Mouse (Mus musculus): Measurements from ENCODE around the gene Itgb8. TPM values are rescaled to one million over a fixed set of nuclear protein-coding genes. Genes with fewer than 3 reads are reported as not detected.

The Itgb8 gene
- polyA plus RNA-seq, 1 experiment from 2014 or later, result 7.8 TPM

DNA sequence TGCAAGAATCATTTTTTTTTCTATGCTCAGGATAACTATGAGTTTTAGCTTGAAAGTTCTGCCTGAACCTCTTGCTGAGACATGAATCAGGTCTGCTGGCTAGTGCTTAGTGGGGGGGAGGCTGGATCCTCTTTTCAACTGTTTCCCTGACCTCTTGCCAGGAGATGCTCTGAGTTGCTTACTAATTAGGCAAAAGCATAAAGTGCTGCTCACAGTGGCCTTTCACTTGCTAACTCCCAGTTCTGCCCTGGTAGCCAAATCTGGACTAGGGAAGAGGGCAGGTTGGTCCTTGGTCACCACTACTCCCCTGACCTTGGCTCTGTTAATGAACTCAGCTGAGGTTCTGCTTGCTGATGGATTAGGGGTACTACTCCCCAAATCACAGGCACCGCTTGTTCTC, 19.2 kb downstream of the Itgb8 start:
- no peak overlapping the region for H3K27ac ChIP-seq (replicated peaks; ENCODE audit: low read depth, low read length)
- no peak overlapping the region for H3K9ac ChIP-seq (replicated peaks; ENCODE audit: low read length)
- DNase-seq (ENCODE audit: low spot score) (no peak), ATAC-seq (replicated peaks; ENCODE audit: insufficient number of reproducible peaks, low FRiP score, low TSS enrichment, low read depth) (no peak)
- no peaks in the 10 kb centered on the region for H3K36me3 ChIP-seq (replicated peaks; ENCODE audit: control insufficient read depth, insufficient read depth, low read depth, low read length)
- WGBS, result 95% methylated on average over 1 of the region's 1 CpGs
- H3K27me3 ChIP-seq (ENCODE audit: control insufficient read depth, insufficient read depth, low read length), result no peaks in the 10 kb centered on the region
- H3K9me3 ChIP-seq (replicated peaks; ENCODE audit: control insufficient read depth, low read length), result no peaks in the 10 kb centered on the region
- no peaks in the 10 kb centered on the region for H3K4me1 ChIP-seq (ENCODE audit: control insufficient read depth, insufficient read depth, low read length)
- no peak overlapping the region for H3K4me2 ChIP-seq (ENCODE audit: low read depth, low read length)
- H3K4me3 ChIP-seq (ENCODE audit: low read depth, low read length), result no peak overlapping the region

DNA sequence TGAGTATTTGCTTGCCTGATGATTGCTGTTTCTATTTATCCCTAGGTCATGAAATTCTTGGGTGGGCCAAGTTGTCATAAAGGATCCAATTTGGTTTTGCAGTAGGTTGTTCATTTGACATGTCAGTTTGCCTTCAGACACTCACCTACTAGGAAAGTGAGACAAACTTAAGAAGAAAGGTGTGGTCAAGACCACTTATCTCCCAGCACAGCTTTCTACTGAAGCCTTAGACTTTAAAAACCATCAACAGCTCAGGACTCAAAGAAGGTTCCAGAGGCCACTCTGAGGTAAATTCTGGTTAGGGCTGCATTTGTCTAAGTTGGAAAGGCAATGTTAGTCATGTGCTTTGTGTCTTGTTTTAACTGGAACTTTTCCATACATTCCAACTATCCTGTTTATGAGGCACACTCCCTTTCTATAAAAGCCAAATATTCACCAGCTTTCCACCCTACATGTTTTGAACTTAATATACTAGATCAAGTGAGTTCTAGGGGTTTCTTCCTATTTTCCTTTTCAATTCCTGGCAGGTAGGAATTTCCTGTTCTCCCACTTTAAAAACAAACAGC, 20.8 kb downstream of the Itgb8 start:
- H3K4me1 ChIP-seq (ENCODE audit: control insufficient read depth, insufficient read depth, low read length), result no peaks in the 10 kb centered on the region
- no peaks in the 10 kb centered on the region for H3K36me3 ChIP-seq (replicated peaks; ENCODE audit: control insufficient read depth, insufficient read depth, low read depth, low read length)
- H3K9ac ChIP-seq (replicated peaks; ENCODE audit: low read length), result no peak overlapping the region
- ATAC-seq (replicated peaks; ENCODE audit: insufficient number of reproducible peaks, low FRiP score, low TSS enrichment, low read depth) (no peak), DNase-seq (ENCODE audit: low spot score) (no peak)
- H3K4me3 ChIP-seq (ENCODE audit: low read depth, low read length), result no peak overlapping the region
- no peaks in the 10 kb centered on the region for H3K27me3 ChIP-seq (ENCODE audit: control insufficient read depth, insufficient read depth, low read length)
- H3K27ac ChIP-seq (replicated peaks; ENCODE audit: low read depth, low read length), result no peak overlapping the region
- no peaks in the 10 kb centered on the region for H3K9me3 ChIP-seq (replicated peaks; ENCODE audit: control insufficient read depth, low read length)
- no peak overlapping the region for H3K4me2 ChIP-seq (ENCODE audit: low read depth, low read length)

DNA sequence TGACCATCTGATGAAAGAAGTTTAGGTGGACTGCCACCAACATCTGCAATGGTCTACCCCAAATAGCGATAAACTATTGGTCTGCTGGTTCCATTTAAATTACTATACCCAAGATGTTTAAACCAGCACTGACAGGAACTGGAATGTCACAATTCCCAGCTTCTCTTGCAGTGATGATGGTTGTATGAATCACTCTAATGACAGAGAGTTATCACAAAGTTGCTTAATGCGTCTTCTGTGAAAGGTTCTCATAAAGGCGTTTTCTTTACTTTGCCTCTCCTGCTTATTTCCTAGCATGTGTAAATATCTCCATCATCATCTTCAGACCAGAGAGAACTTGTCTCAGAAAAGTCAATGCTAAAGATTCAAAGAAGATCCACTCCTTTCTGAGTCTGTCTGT, 23.4 kb downstream of the Itgb8 start:
- no peaks in the 10 kb centered on the region for H3K9me3 ChIP-seq (replicated peaks; ENCODE audit: control insufficient read depth, low read length)
- no peak overlapping the region for H3K27ac ChIP-seq (replicated peaks; ENCODE audit: low read depth, low read length)
- no peak overlapping the region for H3K4me2 ChIP-seq (ENCODE audit: low read depth, low read length)
- no peaks in the 10 kb centered on the region for H3K4me1 ChIP-seq (ENCODE audit: control insufficient read depth, insufficient read depth, low read length)
- H3K27me3 ChIP-seq (ENCODE audit: control insufficient read depth, insufficient read depth, low read length), result no peaks in the 10 kb centered on the region
- H3K4me3 ChIP-seq (ENCODE audit: low read depth, low read length), result no peak overlapping the region
- DNase-seq (ENCODE audit: low spot score) (no peak), ATAC-seq (replicated peaks; ENCODE audit: insufficient number of reproducible peaks, low FRiP score, low TSS enrichment, low read depth) (no peak)
- H3K9ac ChIP-seq (replicated peaks; ENCODE audit: low read length), result no peak overlapping the region
- WGBS, result 94% methylated on average over 3 of the region's 3 CpGs
- H3K36me3 ChIP-seq (replicated peaks; ENCODE audit: control insufficient read depth, insufficient read depth, low read depth, low read length), result no peaks in the 10 kb centered on the region

DNA sequence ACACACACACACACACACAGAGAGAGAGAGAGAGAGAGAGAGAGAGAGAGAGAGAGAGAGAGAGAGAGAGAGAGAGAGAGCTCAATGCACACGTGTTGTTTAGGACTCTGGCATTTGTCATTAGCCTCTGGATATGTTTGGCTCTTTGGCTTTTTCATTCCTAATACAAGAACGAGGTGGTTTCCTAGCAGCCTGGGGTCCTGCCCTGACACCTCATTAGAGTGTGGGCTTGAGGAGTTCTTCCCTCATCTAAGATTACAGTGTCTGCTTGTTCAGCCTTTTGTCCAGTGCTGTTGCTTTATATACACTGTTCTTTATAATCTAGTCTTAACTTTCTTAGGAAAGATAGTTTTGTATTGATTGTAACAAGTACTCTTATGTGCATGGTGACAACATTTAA, 27.1 kb downstream of the Itgb8 start:
- Histone ChIP-seq H3K4me1 (ENCODE audit: control insufficient read depth, insufficient read depth, low read length) (no peaks in the 10 kb centered on the region), H3K27me3 (ENCODE audit: control insufficient read depth, insufficient read depth, low read length) (no peaks in the 10 kb centered on the region), H3K4me2 (ENCODE audit: low read depth, low read length) (no peak overlapping the region), H3K9me3 (replicated peaks; ENCODE audit: control insufficient read depth, low read length) (no peaks in the 10 kb centered on the region), H3K27ac (replicated peaks; ENCODE audit: low read depth, low read length) (no peak overlapping the region), H3K9ac (replicated peaks; ENCODE audit: low read length) (no peak overlapping the region), H3K4me3 (ENCODE audit: low read depth, low read length) (no peak overlapping the region), H3K36me3 (replicated peaks; ENCODE audit: control insufficient read depth, insufficient read depth, low read depth, low read length) (no peaks in the 10 kb centered on the region)
- DNase-seq (ENCODE audit: low spot score), result no peak
- 29% methylated on average over 2 of the region's 2 CpGs for WGBS
- no peak for ATAC-seq (replicated peaks; ENCODE audit: insufficient number of reproducible peaks, low FRiP score, low TSS enrichment, low read depth)

DNA sequence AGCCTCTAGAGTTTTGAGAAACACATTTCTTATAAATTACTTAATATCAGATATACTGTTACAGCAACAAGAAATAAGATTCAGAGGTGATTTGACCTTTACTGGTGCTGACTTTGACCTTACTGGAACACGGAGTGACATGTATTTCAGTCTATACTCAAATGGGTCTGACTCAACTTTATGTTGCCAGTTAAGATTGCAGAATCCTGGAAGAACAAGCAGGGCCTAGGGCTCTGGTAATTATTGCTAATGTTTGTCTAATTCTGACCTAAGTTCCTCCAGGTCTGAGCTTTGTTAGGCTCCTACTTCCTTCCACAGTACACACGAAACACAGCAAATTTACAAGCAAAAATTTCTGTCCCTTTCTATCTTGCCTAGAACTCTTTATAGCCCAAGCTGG, 28.0 kb downstream of the Itgb8 start:
- no peaks in the 10 kb centered on the region for H3K9me3 ChIP-seq (replicated peaks; ENCODE audit: control insufficient read depth, low read length)
- no peak overlapping the region for H3K4me2 ChIP-seq (ENCODE audit: low read depth, low read length)
- no peak overlapping the region for H3K27ac ChIP-seq (replicated peaks; ENCODE audit: low read depth, low read length)
- no peaks in the 10 kb centered on the region for H3K4me1 ChIP-seq (ENCODE audit: control insufficient read depth, insufficient read depth, low read length)
- no peaks in the 10 kb centered on the region for H3K36me3 ChIP-seq (replicated peaks; ENCODE audit: control insufficient read depth, insufficient read depth, low read depth, low read length)
- no peak overlapping the region for H3K9ac ChIP-seq (replicated peaks; ENCODE audit: low read length)
- no peak overlapping the region for H3K4me3 ChIP-seq (ENCODE audit: low read depth, low read length)
- no peak for DNase-seq (ENCODE audit: low spot score)
- H3K27me3 ChIP-seq (ENCODE audit: control insufficient read depth, insufficient read depth, low read length), result no peaks in the 10 kb centered on the region
- 68% methylated on average over 2 of the region's 2 CpGs for WGBS
- ATAC-seq (replicated peaks; ENCODE audit: insufficient number of reproducible peaks, low FRiP score, low TSS enrichment, low read depth), result no peak

DNA sequence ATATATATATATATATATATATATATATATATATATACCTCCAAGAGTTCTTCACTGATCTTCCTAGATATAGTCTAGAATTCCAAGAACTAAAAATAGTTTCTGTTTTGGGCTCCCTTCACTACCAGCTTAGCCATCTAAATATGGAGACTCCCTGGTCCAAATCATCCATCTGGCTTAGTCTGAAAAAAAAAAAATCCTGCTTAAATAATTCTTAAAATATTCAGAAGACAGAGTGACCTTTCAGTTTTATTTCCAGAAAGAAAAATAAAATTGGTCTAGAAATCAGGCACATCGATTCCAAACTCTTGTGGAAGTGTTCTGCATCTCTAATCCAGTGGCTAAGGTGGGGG, 28.6 kb downstream of the Itgb8 start:
- WGBS, result 76% methylated on average over 1 of the region's 1 CpGs
- no peak overlapping the region for H3K4me2 ChIP-seq (ENCODE audit: low read depth, low read length)
- no peak overlapping the region for H3K4me3 ChIP-seq (ENCODE audit: low read depth, low read length)
- no peaks in the 10 kb centered on the region for H3K4me1 ChIP-seq (ENCODE audit: control insufficient read depth, insufficient read depth, low read length)
- ATAC-seq (replicated peaks; ENCODE audit: insufficient number of reproducible peaks, low FRiP score, low TSS enrichment, low read depth) (no peak), DNase-seq (ENCODE audit: low spot score) (no peak)
- H3K27me3 ChIP-seq (ENCODE audit: control insufficient read depth, insufficient read depth, low read length), result no peaks in the 10 kb centered on the region
- no peak overlapping the region for H3K27ac ChIP-seq (replicated peaks; ENCODE audit: low read depth, low read length)
- no peaks in the 10 kb centered on the region for H3K36me3 ChIP-seq (replicated peaks; ENCODE audit: control insufficient read depth, insufficient read depth, low read depth, low read length)
- H3K9ac ChIP-seq (replicated peaks; ENCODE audit: low read length), result no peak overlapping the region
- no peaks in the 10 kb centered on the region for H3K9me3 ChIP-seq (replicated peaks; ENCODE audit: control insufficient read depth, low read length)

DNA sequence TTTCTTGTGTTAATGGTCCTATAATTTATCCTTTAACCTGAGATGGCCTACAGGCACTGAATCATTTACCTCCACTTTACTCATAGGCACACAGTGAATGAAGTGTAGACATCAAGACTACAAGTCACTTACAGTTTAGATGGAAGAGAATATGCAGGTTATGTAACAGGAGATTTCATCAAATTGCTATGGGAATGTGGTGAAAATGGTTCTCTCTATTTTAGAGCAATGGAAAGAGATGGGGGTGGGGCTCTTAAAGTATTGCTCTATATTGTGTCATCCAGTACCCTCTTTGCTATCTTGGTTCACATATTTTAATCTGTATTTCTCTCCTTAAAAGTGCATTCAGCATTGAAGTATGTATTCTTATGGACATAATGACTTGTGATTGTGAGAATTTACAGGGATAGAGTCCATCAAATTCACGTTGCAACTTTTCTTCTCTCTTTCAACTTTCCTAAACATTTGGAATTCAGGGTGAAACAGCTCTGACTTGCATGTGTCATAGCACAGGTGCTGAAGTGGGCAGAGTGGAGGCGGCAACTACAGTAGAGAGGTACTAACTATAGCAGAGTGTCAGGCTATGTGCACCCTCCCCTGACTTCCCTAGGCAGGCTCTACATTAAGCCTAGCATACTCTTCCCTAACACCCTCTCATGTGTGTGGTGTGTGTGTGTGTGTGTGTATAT, 29.1 kb downstream of the Itgb8 start:
- Histone ChIP-seq H3K4me2 (ENCODE audit: low read depth, low read length) (no peak overlapping the region), H3K4me3 (ENCODE audit: low read depth, low read length) (no peak overlapping the region), H3K27ac (replicated peaks; ENCODE audit: low read depth, low read length) (no peak overlapping the region), H3K27me3 (ENCODE audit: control insufficient read depth, insufficient read depth, low read length) (no peaks in the 10 kb centered on the region), H3K9ac (replicated peaks; ENCODE audit: low read length) (no peak overlapping the region), H3K9me3 (replicated peaks; ENCODE audit: control insufficient read depth, low read length) (no peaks in the 10 kb centered on the region), H3K4me1 (ENCODE audit: control insufficient read depth, insufficient read depth, low read length) (no peaks in the 10 kb centered on the region), H3K36me3 (replicated peaks; ENCODE audit: control insufficient read depth, insufficient read depth, low read depth, low read length) (no peaks in the 10 kb centered on the region)
- DNase-seq (ENCODE audit: low spot score), result no peak
- 89% methylated on average over 2 of the region's 2 CpGs for WGBS
- ATAC-seq (replicated peaks; ENCODE audit: insufficient number of reproducible peaks, low FRiP score, low TSS enrichment, low read depth), result no peak

DNA sequence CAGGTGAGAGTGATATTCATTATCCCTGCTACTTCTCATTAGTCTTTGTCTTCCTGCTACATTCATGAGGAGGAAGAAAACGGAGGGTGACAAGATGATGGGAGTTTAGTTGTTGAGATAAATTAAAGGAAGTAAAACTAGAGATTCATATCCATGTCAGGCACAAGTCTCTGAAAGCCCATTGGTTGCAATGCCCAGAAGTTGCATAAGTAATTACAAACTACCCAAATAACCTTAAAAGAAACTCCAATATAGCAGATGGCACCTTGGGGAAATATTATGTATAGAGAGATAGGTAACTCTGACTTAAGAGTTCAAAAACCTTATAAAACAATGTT, 31.2 kb downstream of the Itgb8 start:
- no peaks in the 10 kb centered on the region for H3K9me3 ChIP-seq (replicated peaks; ENCODE audit: control insufficient read depth, low read length)
- H3K36me3 ChIP-seq (replicated peaks; ENCODE audit: control insufficient read depth, insufficient read depth, low read depth, low read length), result no peaks in the 10 kb centered on the region
- H3K9ac ChIP-seq (replicated peaks; ENCODE audit: low read length), result no peak overlapping the region
- no peaks in the 10 kb centered on the region for H3K4me1 ChIP-seq (ENCODE audit: control insufficient read depth, insufficient read depth, low read length)
- ATAC-seq (replicated peaks; ENCODE audit: insufficient number of reproducible peaks, low FRiP score, low TSS enrichment, low read depth) (no peak), DNase-seq (ENCODE audit: low spot score) (no peak)
- no peak overlapping the region for H3K27ac ChIP-seq (replicated peaks; ENCODE audit: low read depth, low read length)
- no peak overlapping the region for H3K4me3 ChIP-seq (ENCODE audit: low read depth, low read length)
- no peaks in the 10 kb centered on the region for H3K27me3 ChIP-seq (ENCODE audit: control insufficient read depth, insufficient read depth, low read length)
- H3K4me2 ChIP-seq (ENCODE audit: low read depth, low read length), result no peak overlapping the region
- 85% methylated on average over 1 of the region's 1 CpGs for WGBS

Data from embryonic facial prominence, embryonic 11.5 days (tissue).